Mouse (Mus musculus) left cerebral cortex, adult 8-10 months (tissue): ENCODE results near the gene Rasgef1c. TPM values are rescaled to one million over a fixed set of nuclear protein-coding genes. Genes with fewer than 3 reads are reported as not detected.

Source experiments
- DNase-seq, 2 experiments: peaks; one replicate each; pipeline ENCODE4 v3.0.0; 2022; ENCODE audit warnings: low spot score in 2 of 2
- microRNA-seq, 2 experiments: library from miRNA; unstranded; fragments of <30 nt; microRNA quantifications; one replicate each; pipeline ENCODE4 v1.2.0; 2022
- total RNA-seq, 4 experiments: library from RNA; stranded (reverse); gene quantifications; 2 replicates each; pipeline ENCODE4 v1.2.4; 2022

Gene Rasgef1c
- total RNA-seq, 4 experiments from 2014 or later: 30.9 to 37.4 (median 34.3) TPM

GRCm38 (mm10) chr11:50022085-50022484 is 120.5 kb downstream of the Rasgef1c start:
- DNase-seq: no peak

GRCm38 (mm10) chr11:50024445-50024832 is 122.8 kb downstream of the Rasgef1c start:
- DNase-seq: no peak

GRCm38 (mm10) chr11:50024833-50025720 is 123.4 kb downstream of the Rasgef1c start, which contains the start of gene Rnf130:
Rnf130 (plus strand) TSS chr11:50025346.
- DNase-seq: peak; percentile 91 to 95

- DNase-seq: no peak
Measured at GRCm38 (mm10) chr11:50025721-50026520, 124.3 kb downstream of the Rasgef1c start.

GRCm38 (mm10) chr11:50026521-50027090 is 125.0 kb downstream of the Rasgef1c start:
- DNase-seq: no peak

- DNase-seq: no peak
Measured at GRCm38 (mm10) chr11:50028416-50028815, 126.8 kb downstream of the Rasgef1c start.

Small RNA genes within 50 kb of the gene (microRNA-seq; reads per million reads assigned to microRNA genes)
- gene Gm23492: 0 reads per million in 2 experiments

Other genes starting within 250 kb of the Rasgef1c start
- not detected for gene Scgb3a1, start 238.2 kb upstream of the Rasgef1c start, total RNA-seq
- gene Cnot6, start 189.1 kb upstream of the Rasgef1c start, total RNA-seq: 10 to 100 TPM; 45.5 to 58.3 (median 52.1) TPM
- 1 to 10 TPM; 6.3 to 9.0 (median 7.9) TPM for gene Gfpt2, start 107.7 kb upstream of the Rasgef1c start, total RNA-seq
- gene Mapk9, start 55.1 kb upstream of the Rasgef1c start, total RNA-seq: 100 to 1,000 TPM; 187 to 250 (median 223) TPM
- gene Rnf130, start 123.5 kb downstream of the Rasgef1c start, total RNA-seq: 100 to 1,000 TPM in 3 of 4 experiments, 10 to 100 TPM in 1; 99.1 to 110 (median 102) TPM
- 100 to 1,000 TPM; 125 to 140 (median 133) TPM for gene Tbc1d9b, start 229.6 kb downstream of the Rasgef1c start, total RNA-seq